Comparison of ENCODE assay signal across 20 mouse cellular contexts in the genomic region with DNA sequence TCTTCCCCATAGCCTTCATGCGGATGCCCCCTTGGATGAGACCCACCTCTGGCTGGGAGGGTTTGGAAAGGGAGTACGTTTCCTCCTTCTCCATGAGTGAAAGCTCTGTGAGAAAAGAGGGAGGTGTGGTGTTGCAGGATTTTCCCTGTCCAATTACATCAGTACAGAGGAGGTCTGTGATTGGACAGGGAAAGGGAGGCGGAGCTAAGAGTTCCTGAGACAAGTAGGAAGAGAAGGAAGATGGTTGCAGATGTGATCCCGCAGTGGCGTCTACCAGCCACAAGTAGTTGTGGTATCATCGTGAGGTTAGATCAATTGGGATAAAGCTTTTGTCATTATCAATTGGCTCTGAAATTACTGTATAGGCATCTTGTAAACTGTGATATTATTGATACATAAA. TPM values are rescaled to one million over a fixed set of nuclear protein-coding genes. Genes with fewer than 3 reads are reported as not detected.
"Had no signal": no experiment of that assay in that cellular context is flagged by ENCODE, and none has a peak within 500 bp of the region (broad histone marks: within the 10 kb centered on the region; RNA-seq: fewer than 3 reads in every experiment).

No protein-coding gene starts in this region.

- H3K4me1 ChIP-seq: neural tube, embryonic 12.5 days; neural tube, embryonic 13.5 days; stomach, embryonic 15.5 days had no signal

- H3K9ac ChIP-seq: neural tube, embryonic 12.5 days; neural tube, embryonic 13.5 days; stomach, embryonic 15.5 days had no signal

- H3K27me3 ChIP-seq: neural tube, embryonic 12.5 days; neural tube, embryonic 13.5 days; stomach, embryonic 15.5 days had no signal

- H3K9me3 ChIP-seq: neural tube, embryonic 12.5 days; neural tube, embryonic 13.5 days; stomach, embryonic 15.5 days had no signal

- H3K4me2 ChIP-seq: neural tube, embryonic 12.5 days; neural tube, embryonic 13.5 days; stomach, embryonic 15.5 days had no signal

- H3K27ac ChIP-seq: neural tube, embryonic 12.5 days; neural tube, embryonic 13.5 days; stomach, embryonic 15.5 days; stomach, postnatal 0 days had no signal

- H3K36me3 ChIP-seq: neural tube, embryonic 12.5 days; neural tube, embryonic 13.5 days; stomach, embryonic 15.5 days had no signal

- DNase-seq: retina, postnatal 1 day; right cerebral cortex, postnatal 14 days; right cerebral cortex, postnatal 25 days; right cerebral cortex, postnatal 4 days; spleen, adult 18-20 months; thymus, adult 18-20 months; thymus, adult 2 months; thymus, postnatal 14 days; thymus, postnatal 25 days; thymus, postnatal 36 days; thymus, postnatal 4 days had no signal

- H3K4me3 ChIP-seq: neural tube, embryonic 12.5 days; neural tube, embryonic 13.5 days; stomach, embryonic 15.5 days had no signal

RNA-seq across cellular contexts. Expression of gene Tff1, which starts 7.2 kb away (rescaled TPM):
- total RNA-seq: neutrophil, adult 5-6 weeks had no signal
- polyA plus RNA-seq: neural tube, embryonic 12.5 days; neural tube, embryonic 13.5 days; neural tube, embryonic 14.5 days; spleen, adult 2 months; urinary bladder, adult 2 months had no signal

RNA-seq across cellular contexts. Expression of gene Tff2, which starts 13.8 kb away (rescaled TPM):
- total RNA-seq: neutrophil, adult 5-6 weeks had no signal
- polyA plus RNA-seq: neural tube, embryonic 12.5 days; neural tube, embryonic 13.5 days; neural tube, embryonic 14.5 days had no signal

RNA-seq across cellular contexts. Expression of gene Tff3, which starts 28.5 kb away (rescaled TPM):
- total RNA-seq: neutrophil, adult 5-6 weeks had no signal
- polyA plus RNA-seq: neural tube, embryonic 14.5 days; spleen, adult 2 months; urinary bladder, adult 2 months had no signal

RNA-seq across cellular contexts. Expression of gene Tmprss3, which starts 40.9 kb away (rescaled TPM):
- polyA plus RNA-seq: neural tube, embryonic 12.5 days; neural tube, embryonic 13.5 days; neural tube, embryonic 14.5 days; small intestine, adult 2 months had no signal

RNA-seq across cellular contexts. Expression of gene Ubash3a, which starts 49.8 kb away (rescaled TPM):
- polyA plus RNA-seq: neural tube, embryonic 13.5 days had no signal
